Mouse (Mus musculus): ENCODE measurements around the gene Spata31d1b. TPM values are rescaled to one million over a fixed set of nuclear protein-coding genes. Genes with fewer than 3 reads are reported as not detected.

Gene Spata31d1b
- polyA plus RNA-seq, 1 experiment from 2014 or later: not detected

GRCm38 (mm10) chr13:59735190-59735589, 23.1 kb downstream of the Spata31d1b start:
- TF ChIP-seq CTCF (IDR thresholded peaks at IDR 0.05; ENCODE audit: low read depth) (peak; percentile 66), EP300 (optimal IDR thresholded peaks at IDR 0.05) (no peak)
- Histone ChIP-seq H3K4me2 (replicated peaks; ENCODE audit: low read depth) (no peak overlapping the region), H3K9me3 (ENCODE audit: control insufficient read depth, low read length) (no peaks in the 10 kb centered on the region), H3K27me3 (ENCODE audit: control insufficient read depth, insufficient read depth, low read length) (no peaks in the 10 kb centered on the region), H3K4me3 (ENCODE audit: low read depth, low read length) (no peak overlapping the region), H3K9ac (ENCODE audit: low read length) (no peak overlapping the region), H3K4me1 (replicated peaks; ENCODE audit: control insufficient read depth, insufficient read depth) (no peaks in the 10 kb centered on the region), H3K27ac (replicated peaks) (no peak overlapping the region), H3K36me3 (ENCODE audit: control insufficient read depth, insufficient read depth, low read length) (no peaks in the 10 kb centered on the region)
- DNase-seq (ENCODE audit: low spot score): peak; percentile 53
- ATAC-seq (ENCODE audit: low FRiP score, low TSS enrichment): peak; percentile 74; the same call in 1 of the 2 replicates
- 21% methylated on average over 3 of the region's 3 CpGs for WGBS

GRCm38 (mm10) chr13:59738455-59738854, 26.4 kb downstream of the Spata31d1b start:
- Histone ChIP-seq H3K9ac (ENCODE audit: low read length) (no peak overlapping the region), H3K4me3 (ENCODE audit: low read depth, low read length) (no peak overlapping the region), H3K4me1 (replicated peaks; ENCODE audit: control insufficient read depth, insufficient read depth) (no peaks in the 10 kb centered on the region), H3K27ac (replicated peaks) (no peak overlapping the region), H3K4me2 (replicated peaks; ENCODE audit: low read depth) (no peak overlapping the region), H3K27me3 (ENCODE audit: control insufficient read depth, insufficient read depth, low read length) (no peaks in the 10 kb centered on the region), H3K36me3 (ENCODE audit: control insufficient read depth, insufficient read depth, low read length) (no peaks in the 10 kb centered on the region), H3K9me3 (ENCODE audit: control insufficient read depth, low read length) (no peaks in the 10 kb centered on the region)
- 84% methylated on average over 2 of the region's 2 CpGs for WGBS
- ATAC-seq (ENCODE audit: low FRiP score, low TSS enrichment): no peak
- TF ChIP-seq EP300 (optimal IDR thresholded peaks at IDR 0.05) (no peak), CTCF (IDR thresholded peaks at IDR 0.05; ENCODE audit: low read depth) (no peak)
- DNase-seq (ENCODE audit: low spot score): no peak

DNA sequence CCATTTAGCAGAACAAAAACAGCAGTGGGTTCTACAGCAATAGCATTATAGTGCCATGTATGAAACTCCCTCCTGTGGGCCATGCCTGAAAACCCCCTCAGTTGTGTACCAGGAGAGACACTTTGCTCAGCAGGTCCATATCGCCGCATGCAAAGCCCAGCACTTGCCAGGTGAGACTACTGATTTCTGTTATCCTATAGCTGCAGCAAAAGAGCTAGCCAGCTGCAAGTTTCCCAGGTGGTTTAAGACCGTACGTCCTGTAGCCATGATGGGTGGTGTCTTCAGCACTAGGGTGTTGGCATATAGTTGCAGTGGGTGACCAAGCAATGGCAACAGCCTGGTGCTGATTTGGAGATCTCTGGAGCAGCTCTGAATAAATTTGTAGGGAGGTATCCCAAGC, 27.3 kb downstream of the Spata31d1b start:
- no peak for ATAC-seq (ENCODE audit: low FRiP score, low TSS enrichment)
- no peak for DNase-seq (ENCODE audit: low spot score)
- H3K4me2 ChIP-seq (replicated peaks; ENCODE audit: low read depth): no peak overlapping the region
- no peaks in the 10 kb centered on the region for H3K27me3 ChIP-seq (ENCODE audit: control insufficient read depth, insufficient read depth, low read length)
- no peak overlapping the region for H3K4me3 ChIP-seq (ENCODE audit: low read depth, low read length)
- 86% methylated on average over 4 of the region's 4 CpGs for WGBS
- H3K9me3 ChIP-seq (ENCODE audit: control insufficient read depth, low read length): no peaks in the 10 kb centered on the region
- no peaks in the 10 kb centered on the region for H3K36me3 ChIP-seq (ENCODE audit: control insufficient read depth, insufficient read depth, low read length)
- TF ChIP-seq CTCF (IDR thresholded peaks at IDR 0.05; ENCODE audit: low read depth) (no peak), EP300 (optimal IDR thresholded peaks at IDR 0.05) (no peak)
- H3K4me1 ChIP-seq (replicated peaks; ENCODE audit: control insufficient read depth, insufficient read depth): no peaks in the 10 kb centered on the region
- no peak overlapping the region for H3K27ac ChIP-seq (replicated peaks)
- no peak overlapping the region for H3K9ac ChIP-seq (ENCODE audit: low read length)

GRCm38 (mm10) chr13:59741096-59741495, 29.0 kb downstream of the Spata31d1b start:
- Histone ChIP-seq H3K4me1 (replicated peaks; ENCODE audit: control insufficient read depth, insufficient read depth) (no peaks in the 10 kb centered on the region), H3K27ac (replicated peaks) (no peak overlapping the region), H3K4me2 (replicated peaks; ENCODE audit: low read depth) (no peak overlapping the region), H3K9ac (ENCODE audit: low read length) (no peak overlapping the region), H3K4me3 (ENCODE audit: low read depth, low read length) (no peak overlapping the region), H3K9me3 (ENCODE audit: control insufficient read depth, low read length) (no peaks in the 10 kb centered on the region), H3K36me3 (ENCODE audit: control insufficient read depth, insufficient read depth, low read length) (no peaks in the 10 kb centered on the region), H3K27me3 (ENCODE audit: control insufficient read depth, insufficient read depth, low read length) (no peaks in the 10 kb centered on the region)
- TF ChIP-seq CTCF (IDR thresholded peaks at IDR 0.05; ENCODE audit: low read depth) (no peak), EP300 (optimal IDR thresholded peaks at IDR 0.05) (no peak)
- 82% methylated on average over 11 of the region's 11 CpGs for WGBS
- DNase-seq (ENCODE audit: low spot score) (no peak), ATAC-seq (ENCODE audit: low FRiP score, low TSS enrichment) (no peak)

GRCm38 (mm10) chr13:59741697-59742096, 29.6 kb downstream of the Spata31d1b start:
- no peaks in the 10 kb centered on the region for H3K27me3 ChIP-seq (ENCODE audit: control insufficient read depth, insufficient read depth, low read length)
- DNase-seq (ENCODE audit: low spot score) (no peak), ATAC-seq (ENCODE audit: low FRiP score, low TSS enrichment) (no peak)
- H3K4me3 ChIP-seq (ENCODE audit: low read depth, low read length): no peak overlapping the region
- no peaks in the 10 kb centered on the region for H3K36me3 ChIP-seq (ENCODE audit: control insufficient read depth, insufficient read depth, low read length)
- H3K4me2 ChIP-seq (replicated peaks; ENCODE audit: low read depth): no peak overlapping the region
- WGBS: 68% methylated on average over 10 of the region's 10 CpGs
- H3K4me1 ChIP-seq (replicated peaks; ENCODE audit: control insufficient read depth, insufficient read depth): no peaks in the 10 kb centered on the region
- no peak overlapping the region for H3K9ac ChIP-seq (ENCODE audit: low read length)
- H3K9me3 ChIP-seq (ENCODE audit: control insufficient read depth, low read length): no peaks in the 10 kb centered on the region
- TF ChIP-seq CTCF (IDR thresholded peaks at IDR 0.05; ENCODE audit: low read depth) (peak; percentile 54), EP300 (optimal IDR thresholded peaks at IDR 0.05) (no peak)
- no peak overlapping the region for H3K27ac ChIP-seq (replicated peaks)

- Histone ChIP-seq H3K27me3 (ENCODE audit: control insufficient read depth, insufficient read depth, low read length) (no peaks in the 10 kb centered on the region), H3K4me2 (replicated peaks; ENCODE audit: low read depth) (no peak overlapping the region), H3K27ac (replicated peaks) (no peak overlapping the region), H3K9ac (ENCODE audit: low read length) (no peak overlapping the region), H3K4me3 (ENCODE audit: low read depth, low read length) (no peak overlapping the region), H3K36me3 (ENCODE audit: control insufficient read depth, insufficient read depth, low read length) (no peaks in the 10 kb centered on the region), H3K4me1 (replicated peaks; ENCODE audit: control insufficient read depth, insufficient read depth) (no peaks in the 10 kb centered on the region), H3K9me3 (ENCODE audit: control insufficient read depth, low read length) (no peaks in the 10 kb centered on the region)
- TF ChIP-seq EP300 (optimal IDR thresholded peaks at IDR 0.05) (no peak), CTCF (IDR thresholded peaks at IDR 0.05; ENCODE audit: low read depth) (no peak)
- WGBS: 81% methylated on average over 6 of the region's 6 CpGs
- no peak for DNase-seq (ENCODE audit: low spot score)
- no peak for ATAC-seq (ENCODE audit: low FRiP score, low TSS enrichment)
Measured at GRCm38 (mm10) chr13:59745462-59745861, 33.4 kb downstream of the Spata31d1b start.

Data from stomach, postnatal 0 days (tissue).